Mouse (Mus musculus) left cerebral cortex, postnatal 25 days (tissue): ENCODE measurements at regions not wholly inside any gene's neighbourhood (a gene's known extent, or its start where the extent isn't known, plus 50 kb on each side); places are given as distances from the start of the nearest gene placed in this dataset.
A peak's percentile ranks its signal among the peaks of the same experiment; 100 is the strongest.
"Not testable (repeated sequence)": the region's sequence is repeated elsewhere in the genome, so short reads cannot be mapped to it uniquely, and the experiment has no call there.

Experiments used
- DNase-seq, 2 experiments: peaks; one replicate each; pipeline ENCODE4 v3.0.0; 2022; ENCODE audit warnings: low spot score in 2 of 2, mixed read lengths in 1 of 2
- intact Hi-C: fragments of 180-260 bp; cut with DNase I; formaldehyde crosslinking; loops from one replicate; pipeline ENCODE4 v1.15.1; 2025

- intact Hi-C loops, result no loop called here
- DNase-seq, result no peak
These were observed 125.3 kb downstream of the Gipc2 start for GRCm38 (mm10) chr3:152040751-152041150.

GRCm38 (mm10) chr3:152036819-152037218, 129.2 kb downstream of the Gipc2 start:
- DNase-seq, intact Hi-C loops: not testable (repeated sequence)

GRCm38 (mm10) chr3:152035416-152035815, 130.6 kb downstream of the Gipc2 start:
- intact Hi-C loops, result no loop called here
- DNase-seq, result no peak

GRCm38 (mm10) chr3:152034686-152035085, 131.3 kb downstream of the Gipc2 start:
- intact Hi-C loops, result no loop called here
- no peak for DNase-seq

- DNase-seq, result no peak
- intact Hi-C loops, result no loop called here
These were observed 131.8 kb downstream of the Gipc2 start for GRCm38 (mm10) chr3:152034221-152034620.

- peak in 1 of 2 experiments; percentile 6 for DNase-seq
- intact Hi-C loops, result no loop called here
These were observed 133.2 kb downstream of the Gipc2 start for GRCm38 (mm10) chr3:152032663-152033318.

GRCm38 (mm10) chr3:152028695-152029094, 137.3 kb downstream of the Gipc2 start:
- no peak for DNase-seq
- intact Hi-C loops, result no loop called here

GRCm38 (mm10) chr3:152026034-152026433, 140.0 kb downstream of the Gipc2 start:
- no peak for DNase-seq
- intact Hi-C loops, result no loop called here

- DNase-seq, result no peak
- intact Hi-C loops, result no loop called here
These were observed 140.9 kb downstream of the Gipc2 start for GRCm38 (mm10) chr3:152025122-152025521.

GRCm38 (mm10) chr3:152006747-152007146, 159.3 kb downstream of the Gipc2 start:
- intact Hi-C loops, result no loop called here
- no peak for DNase-seq

- no peak for DNase-seq
- intact Hi-C loops, result no loop called here
These were observed 160.5 kb downstream of the Gipc2 start for GRCm38 (mm10) chr3:152005366-152006025.

GRCm38 (mm10) chr3:152004411-152004955, 161.5 kb downstream of the Gipc2 start:
- no peak for DNase-seq
- intact Hi-C loops, result no loop called here

GRCm38 (mm10) chr3:151997534-151998107, 160.2 kb upstream of the Ptgfr start:
- intact Hi-C loops, result no loop called here
- DNase-seq, result peak; percentile 45 to 78

- intact Hi-C loops, result no loop called here
- DNase-seq, result no peak
These were observed 159.7 kb upstream of the Ptgfr start for GRCm38 (mm10) chr3:151997111-151997510.

GRCm38 (mm10) chr3:151988221-151988620, 150.8 kb upstream of the Ptgfr start:
- intact Hi-C loops, result no loop called here

GRCm38 (mm10) chr3:151978136-151978535, 140.7 kb upstream of the Ptgfr start:
- no peak for DNase-seq
- intact Hi-C loops, result no loop called here

More at GRCm38 (mm10) chr3:151988221-151988620, 150.8 kb upstream of the Ptgfr start:
- DNase-seq, result no peak

- intact Hi-C loops, result no loop called here
- no peak for DNase-seq
These were observed 140.2 kb upstream of the Ptgfr start for GRCm38 (mm10) chr3:151977651-151978050.

- intact Hi-C loops, result no loop called here
- no peak for DNase-seq
These were observed 112.4 kb upstream of the Ptgfr start for GRCm38 (mm10) chr3:151949865-151950264.

GRCm38 (mm10) chr3:151948015-151948645, 110.7 kb upstream of the Ptgfr start:
- no peak for DNase-seq
- intact Hi-C loops, result no loop called here

- intact Hi-C loops, result no loop called here
- DNase-seq, result no peak
These were observed 108.5 kb upstream of the Ptgfr start for GRCm38 (mm10) chr3:151945916-151946315.
